Mouse (Mus musculus) adrenal gland, postnatal 36 days (tissue): ENCODE results near the gene Cdk15. TPM values are rescaled to one million over a fixed set of nuclear protein-coding genes. Genes with fewer than 3 reads are reported as not detected.

ENCODE experiments used
- DNase-seq, 2 experiments: peaks; one replicate each; pipeline ENCODE4 v3.0.0; 2021; ENCODE audit warnings: mixed read lengths in 1 of 2
- total RNA-seq, 2 experiments: library from RNA; stranded (reverse); gene quantifications; 2 replicates each; pipeline ENCODE4 v1.2.3; 2021

Cdk15 gene
- total RNA-seq, 2 experiments from 2014 or later, result 0.20 TPM; not detected in 1

GRCm38 (mm10) chr1:59321880-59322836 is 65.5 kb downstream of the Cdk15 start:
- no peak for DNase-seq

GRCm38 (mm10) chr1:59326854-59327395 is 70.2 kb downstream of the Cdk15 start:
- DNase-seq, result no peak

- no peak for DNase-seq
These were observed 76.2 kb downstream of the Cdk15 start for GRCm38 (mm10) chr1:59332737-59333385.

- DNase-seq, result no peak
These were observed 76.7 kb downstream of the Cdk15 start for GRCm38 (mm10) chr1:59333386-59333759.

- DNase-seq, result no peak
These were observed 77.3 kb downstream of the Cdk15 start for GRCm38 (mm10) chr1:59333860-59334561.

- DNase-seq, result no peak
These were observed 77.8 kb downstream of the Cdk15 start for GRCm38 (mm10) chr1:59334562-59334890.

GRCm38 (mm10) chr1:59336256-59336655 is 79.5 kb downstream of the Cdk15 start:
- no peak for DNase-seq

- peak; percentile 47 to 58 for DNase-seq
These were observed 84.3 kb downstream of the Cdk15 start for GRCm38 (mm10) chr1:59340814-59341588.

- no peak for DNase-seq
These were observed 85.0 kb downstream of the Cdk15 start for GRCm38 (mm10) chr1:59341697-59342096.

- DNase-seq, result no peak
These were observed 85.4 kb downstream of the Cdk15 start for GRCm38 (mm10) chr1:59342146-59342545.

- no peak for DNase-seq
These were observed 96.0 kb downstream of the Cdk15 start for GRCm38 (mm10) chr1:59352706-59353105.

GRCm38 (mm10) chr1:59355440-59355839 is 98.7 kb downstream of the Cdk15 start:
- DNase-seq, result no peak

- no peak for DNase-seq
These were observed 102.4 kb downstream of the Cdk15 start for GRCm38 (mm10) chr1:59359136-59359535.

- no peak for DNase-seq
These were observed 104.1 kb downstream of the Cdk15 start for GRCm38 (mm10) chr1:59360834-59361233.

- no peak for DNase-seq
These were observed 104.8 kb downstream of the Cdk15 start for GRCm38 (mm10) chr1:59361460-59361859.

GRCm38 (mm10) chr1:59361966-59362365 is 105.3 kb downstream of the Cdk15 start:
- no peak for DNase-seq

- DNase-seq, result no peak
These were observed 107.8 kb downstream of the Cdk15 start for GRCm38 (mm10) chr1:59364463-59365040.

- peak; percentile 20 to 32 for DNase-seq
These were observed 111.4 kb downstream of the Cdk15 start for GRCm38 (mm10) chr1:59367928-59368648.

GRCm38 (mm10) chr1:59368649-59369319 is 112.1 kb downstream of the Cdk15 start:
- no peak for DNase-seq

GRCm38 (mm10) chr1:59369320-59369685 is 112.6 kb downstream of the Cdk15 start:
- DNase-seq, result no peak
